Mouse (Mus musculus): ENCODE results near the gene Arsb. TPM values are rescaled to one million over a fixed set of nuclear protein-coding genes. Genes with fewer than 3 reads are reported as not detected.
"Not testable (repeated sequence)": the region's sequence is repeated elsewhere in the genome, so short reads cannot be mapped to it uniquely, and the experiment has no call there.

The Arsb gene
- polyA plus RNA-seq, 1 experiment, result 9.2 TPM

DNA sequence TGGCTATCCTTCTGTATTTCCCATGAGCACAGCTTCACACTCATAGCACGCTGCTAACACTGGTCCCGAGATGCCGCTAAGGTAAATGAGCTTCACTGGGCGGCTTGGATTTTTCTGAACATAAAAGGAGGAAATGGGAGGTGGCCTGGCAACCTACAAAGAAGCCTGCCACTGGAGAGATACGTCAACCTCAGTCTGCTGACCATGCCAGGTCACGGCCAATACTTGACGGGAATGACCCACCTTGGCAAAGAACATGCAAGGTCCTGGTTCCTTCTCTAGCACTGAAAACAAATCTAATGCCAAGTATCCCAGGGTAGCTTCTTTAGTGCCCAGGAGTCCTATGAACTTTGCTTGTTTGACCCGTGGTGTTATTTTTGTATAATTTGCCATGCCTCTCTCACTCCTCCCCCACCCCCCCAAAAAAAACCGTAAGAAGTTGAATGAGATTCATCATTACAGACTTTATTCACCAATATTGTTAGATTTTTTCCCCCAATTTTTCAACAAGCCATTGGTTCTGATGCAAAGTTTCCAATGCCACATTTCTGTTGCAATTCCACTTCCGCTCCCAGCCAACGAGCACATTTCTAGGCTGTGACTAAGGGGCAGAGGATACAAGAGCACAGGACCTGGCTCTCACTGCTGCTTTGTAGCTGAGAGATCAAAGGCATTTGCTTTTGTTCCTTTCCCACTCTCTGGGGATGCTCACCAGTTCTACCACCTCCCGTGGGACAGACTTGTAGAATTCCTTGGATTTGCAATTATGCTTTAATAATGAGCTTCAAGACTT, 207.5 kb downstream of the Arsb start:
- Histone ChIP-seq H3K79me3 (ENCODE audit: low read depth) (no peaks in the 10 kb centered on the region), H3K4me3 (ENCODE audit: insufficient read depth, poor library complexity, severe bottlenecking) (no peak overlapping the region), H3K79me2 (ENCODE audit: control insufficient read depth, insufficient read depth) (no peaks in the 10 kb centered on the region), H3K27me3 (ENCODE audit: control insufficient read depth, insufficient read depth, insufficient read length) (no peaks in the 10 kb centered on the region), H3K36me3 (ENCODE audit: control insufficient read depth, insufficient read depth) (no peaks in the 10 kb centered on the region), H3ac (ENCODE audit: control insufficient read depth, insufficient read length, low read depth) (no peak overlapping the region)
- peak; percentile 51 for TF ChIP-seq CEBPB (IDR thresholded peaks at IDR 0.05; ENCODE audit: low read depth)
- TF ChIP-seq CTCF (IDR thresholded peaks at IDR 0.05; ENCODE audit: control insufficient read depth, insufficient read depth, insufficient read length), result no peak

DNA sequence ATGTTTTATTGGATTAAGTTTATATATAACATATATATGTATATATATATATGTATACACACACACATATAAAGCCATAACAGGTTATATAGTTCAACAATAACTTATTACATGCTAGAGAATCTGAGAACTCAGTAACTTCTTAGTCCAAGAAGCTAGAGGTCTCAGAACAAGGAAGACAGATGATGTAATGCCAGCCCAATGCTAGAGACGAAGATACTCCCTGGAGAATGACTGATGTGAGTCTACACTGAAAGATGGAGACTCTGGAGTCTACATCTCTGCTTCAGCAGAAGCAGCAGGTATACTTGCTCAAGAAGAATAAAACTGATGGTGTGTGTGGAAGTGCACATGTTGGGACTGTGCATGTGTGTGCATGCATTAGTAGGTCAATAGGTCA, 208.3 kb downstream of the Arsb start:
- no peaks in the 10 kb centered on the region for H3K36me3 ChIP-seq (ENCODE audit: control insufficient read depth, insufficient read depth)
- H3K79me2 ChIP-seq (ENCODE audit: control insufficient read depth, insufficient read depth), result no peaks in the 10 kb centered on the region
- no peak for TF ChIP-seq USF1 (IDR thresholded peaks at IDR 0.05; ENCODE audit: low read depth)
- no peak for TF ChIP-seq FOSL1 (IDR thresholded peaks at IDR 0.05; ENCODE audit: insufficient read depth, low read length, poor library complexity, severe bottlenecking)
- TF ChIP-seq MAX (IDR thresholded peaks at IDR 0.05), result no peak
- TF ChIP-seq CTCF (IDR thresholded peaks at IDR 0.05; ENCODE audit: control insufficient read depth, insufficient read depth, insufficient read length), result no peak
- TF ChIP-seq CEBPB (IDR thresholded peaks at IDR 0.05; ENCODE audit: low read depth), result no peak
- no peak for TF ChIP-seq MYOD1 (IDR thresholded peaks at IDR 0.05; ENCODE audit: control insufficient read depth, insufficient read length, low read depth)
- no peak for TF ChIP-seq MYOG (IDR thresholded peaks at IDR 0.05; ENCODE audit: control insufficient read depth, extremely low read depth, insufficient read length)
- H3K4me3 ChIP-seq (ENCODE audit: insufficient read depth, poor library complexity, severe bottlenecking), result no peak overlapping the region
- no peaks in the 10 kb centered on the region for H3K79me3 ChIP-seq (ENCODE audit: low read depth)
- no peak overlapping the region for H3ac ChIP-seq (ENCODE audit: control insufficient read depth, insufficient read length, low read depth)
- H3K27me3 ChIP-seq (ENCODE audit: control insufficient read depth, insufficient read depth, insufficient read length), result no peaks in the 10 kb centered on the region

DNA sequence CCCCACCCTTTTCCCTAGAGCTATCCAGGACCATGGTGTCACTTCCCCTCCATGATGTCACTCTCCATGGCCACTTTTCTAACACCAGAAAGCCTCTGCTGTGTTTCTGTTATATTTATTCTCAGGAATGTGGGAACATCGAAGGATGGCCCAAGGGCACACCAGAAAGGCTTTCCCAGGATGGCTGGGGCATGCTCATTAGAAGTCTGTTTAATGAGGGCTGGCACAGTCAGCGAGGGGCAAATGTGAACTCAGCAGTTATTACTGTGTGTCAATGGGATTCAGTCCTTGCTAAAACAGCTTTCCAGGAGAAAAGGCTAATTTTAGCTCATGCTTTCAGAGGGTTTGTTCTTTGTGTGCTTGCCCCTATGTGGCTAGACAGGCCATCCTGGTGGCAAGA, 213.1 kb downstream of the Arsb start:
- Histone ChIP-seq H3K4me3 (ENCODE audit: insufficient read depth, poor library complexity, severe bottlenecking) (no peak overlapping the region), H3K27me3 (ENCODE audit: control insufficient read depth, insufficient read depth, insufficient read length) (no peaks in the 10 kb centered on the region), H3K79me3 (ENCODE audit: low read depth) (no peaks in the 10 kb centered on the region), H3K79me2 (ENCODE audit: control insufficient read depth, insufficient read depth) (no peaks in the 10 kb centered on the region), H3ac (ENCODE audit: control insufficient read depth, insufficient read length, low read depth) (no peak overlapping the region), H3K36me3 (ENCODE audit: control insufficient read depth, insufficient read depth) (no peaks in the 10 kb centered on the region)
- TF ChIP-seq MAX (IDR thresholded peaks at IDR 0.05) (no peak), USF1 (IDR thresholded peaks at IDR 0.05; ENCODE audit: low read depth) (no peak), MYOD1 (IDR thresholded peaks at IDR 0.05; ENCODE audit: control insufficient read depth, insufficient read length, low read depth) (no peak), CEBPB (IDR thresholded peaks at IDR 0.05; ENCODE audit: low read depth) (no peak), FOSL1 (IDR thresholded peaks at IDR 0.05; ENCODE audit: insufficient read depth, low read length, poor library complexity, severe bottlenecking) (no peak), MYOG (IDR thresholded peaks at IDR 0.05; ENCODE audit: control insufficient read depth, extremely low read depth, insufficient read length) (no peak), CTCF (IDR thresholded peaks at IDR 0.05; ENCODE audit: control insufficient read depth, insufficient read depth, insufficient read length) (no peak)

DNA sequence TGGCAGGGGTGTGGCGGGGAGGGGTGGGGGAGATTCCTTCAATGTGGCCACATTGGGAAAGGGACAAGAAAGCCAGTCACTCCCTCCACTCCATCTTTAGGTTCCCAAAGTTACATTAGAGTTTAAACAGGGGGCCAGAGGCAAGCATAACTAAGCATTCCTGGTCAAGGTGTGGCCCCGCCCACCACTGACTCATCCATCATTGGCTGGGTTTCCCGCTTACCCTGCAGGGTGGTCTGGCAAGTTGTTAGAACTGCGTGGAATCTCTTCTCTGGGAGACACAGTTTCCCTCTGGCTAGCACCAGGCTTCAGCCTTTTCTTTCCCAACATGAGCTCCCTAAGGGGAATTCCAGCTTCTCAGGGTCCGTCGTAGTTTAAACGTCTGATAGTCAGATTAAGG, 213.8 kb downstream of the Arsb start:
- no peaks in the 10 kb centered on the region for H3K79me2 ChIP-seq (ENCODE audit: control insufficient read depth, insufficient read depth)
- H3ac ChIP-seq (ENCODE audit: control insufficient read depth, insufficient read length, low read depth), result no peak overlapping the region
- no peaks in the 10 kb centered on the region for H3K79me3 ChIP-seq (ENCODE audit: low read depth)
- H3K27me3 ChIP-seq (ENCODE audit: control insufficient read depth, insufficient read depth, insufficient read length), result no peaks in the 10 kb centered on the region
- no peaks in the 10 kb centered on the region for H3K36me3 ChIP-seq (ENCODE audit: control insufficient read depth, insufficient read depth)
- no peak overlapping the region for H3K4me3 ChIP-seq (ENCODE audit: insufficient read depth, poor library complexity, severe bottlenecking)
- TF ChIP-seq MYOD1 (IDR thresholded peaks at IDR 0.05; ENCODE audit: control insufficient read depth, insufficient read length, low read depth) (no peak), CTCF (IDR thresholded peaks at IDR 0.05; ENCODE audit: control insufficient read depth, insufficient read depth, insufficient read length) (no peak), CEBPB (IDR thresholded peaks at IDR 0.05; ENCODE audit: low read depth) (no peak), MAX (IDR thresholded peaks at IDR 0.05) (no peak), FOSL1 (IDR thresholded peaks at IDR 0.05; ENCODE audit: insufficient read depth, low read length, poor library complexity, severe bottlenecking) (no peak), MYOG (IDR thresholded peaks at IDR 0.05; ENCODE audit: control insufficient read depth, extremely low read depth, insufficient read length) (no peak), USF1 (IDR thresholded peaks at IDR 0.05; ENCODE audit: low read depth) (no peak)

DNA sequence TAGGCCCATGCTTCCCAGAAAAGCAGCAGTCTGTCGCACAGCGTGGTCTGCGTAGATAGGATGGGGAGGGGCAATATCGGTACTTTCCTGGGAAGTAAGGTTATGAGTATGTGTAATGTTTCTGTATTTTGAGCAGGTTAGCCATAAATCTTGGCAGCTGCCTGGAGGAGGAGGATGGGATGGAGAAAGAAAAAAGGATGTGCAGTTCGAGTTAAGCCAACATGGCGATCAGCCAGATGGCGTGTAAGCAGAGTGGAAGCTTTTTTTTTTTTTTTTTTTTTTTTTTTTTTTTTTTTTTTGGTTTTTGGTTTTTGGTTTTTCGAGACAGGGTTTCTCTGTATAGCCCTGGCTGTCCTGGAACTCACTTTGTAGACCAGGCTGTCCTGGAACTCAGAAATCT, 214.3 kb downstream of the Arsb start:
- not testable (repeated sequence) for H3K36me3 ChIP-seq (ENCODE audit: control insufficient read depth, insufficient read depth); H3K79me3 ChIP-seq (ENCODE audit: low read depth); H3K4me3 ChIP-seq (ENCODE audit: insufficient read depth, poor library complexity, severe bottlenecking); H3ac ChIP-seq (ENCODE audit: control insufficient read depth, insufficient read length, low read depth); H3K27me3 ChIP-seq (ENCODE audit: control insufficient read depth, insufficient read depth, insufficient read length); H3K79me2 ChIP-seq (ENCODE audit: control insufficient read depth, insufficient read depth)

DNA sequence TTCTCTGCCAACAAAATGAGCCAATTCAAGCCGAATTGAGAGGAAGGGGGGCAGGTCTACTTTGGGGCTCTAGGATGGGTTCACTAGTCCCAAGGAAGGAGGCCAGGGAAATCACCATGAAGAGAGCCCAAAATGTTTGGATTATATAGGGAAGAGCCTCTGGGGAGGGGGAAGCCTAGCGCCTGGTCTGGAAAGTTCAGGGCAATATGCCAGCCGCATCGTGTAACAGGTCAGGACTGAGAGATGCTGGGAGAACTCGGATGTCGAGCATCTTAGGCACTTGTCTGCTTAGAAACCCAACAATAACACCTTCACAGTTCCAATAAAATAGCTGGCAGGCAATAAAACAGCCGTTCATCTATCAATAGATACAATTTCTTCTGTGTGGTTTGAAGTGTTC, 216.2 kb downstream of the Arsb start:
- no peak overlapping the region for H3ac ChIP-seq (ENCODE audit: control insufficient read depth, insufficient read length, low read depth)
- H3K36me3 ChIP-seq (ENCODE audit: control insufficient read depth, insufficient read depth), result no peaks in the 10 kb centered on the region
- H3K79me3 ChIP-seq (ENCODE audit: low read depth), result no peaks in the 10 kb centered on the region
- TF ChIP-seq FOSL1 (IDR thresholded peaks at IDR 0.05; ENCODE audit: insufficient read depth, low read length, poor library complexity, severe bottlenecking) (no peak), MYOD1 (IDR thresholded peaks at IDR 0.05; ENCODE audit: control insufficient read depth, insufficient read length, low read depth) (no peak), MAX (IDR thresholded peaks at IDR 0.05) (no peak), CEBPB (IDR thresholded peaks at IDR 0.05; ENCODE audit: low read depth) (no peak), CTCF (IDR thresholded peaks at IDR 0.05; ENCODE audit: control insufficient read depth, insufficient read depth, insufficient read length) (no peak), USF1 (IDR thresholded peaks at IDR 0.05; ENCODE audit: low read depth) (no peak), MYOG (IDR thresholded peaks at IDR 0.05; ENCODE audit: control insufficient read depth, extremely low read depth, insufficient read length) (no peak)
- no peaks in the 10 kb centered on the region for H3K79me2 ChIP-seq (ENCODE audit: control insufficient read depth, insufficient read depth)
- no peaks in the 10 kb centered on the region for H3K27me3 ChIP-seq (ENCODE audit: control insufficient read depth, insufficient read depth, insufficient read length)
- no peak overlapping the region for H3K4me3 ChIP-seq (ENCODE audit: insufficient read depth, poor library complexity, severe bottlenecking)
